Mouse (Mus musculus): ENCODE measurements at regions not wholly inside any gene's neighbourhood (a gene's known extent, or its start where the extent isn't known, plus 50 kb on each side); places are given as distances from the start of the nearest gene placed in this dataset.
A peak's percentile ranks its signal among the peaks of the same experiment; 100 is the strongest.

- no peak for DNase-seq (ENCODE audit: low spot score)
Measured at GRCm38 (mm10) chr11:31784332-31784901, 87.6 kb upstream of the Cpeb4 start.

- no peak for DNase-seq (ENCODE audit: low spot score)
Measured at GRCm38 (mm10) chr11:31785160-31785559, 86.9 kb upstream of the Cpeb4 start.

- DNase-seq (ENCODE audit: low spot score), result no peak
Measured at GRCm38 (mm10) chr11:31787376-31787775, 84.6 kb upstream of the Cpeb4 start.

- DNase-seq (ENCODE audit: low spot score), result no peak
Measured at GRCm38 (mm10) chr11:31787917-31788703, 83.9 kb upstream of the Cpeb4 start.

GRCm38 (mm10) chr11:31789967-31790366 lies 82.0 kb upstream of the Cpeb4 start:
- DNase-seq (ENCODE audit: low spot score), result no peak

GRCm38 (mm10) chr11:31791264-31791663 lies 80.7 kb upstream of the Cpeb4 start:
- DNase-seq (ENCODE audit: low spot score), result no peak

- no peak for DNase-seq (ENCODE audit: low spot score)
Measured at GRCm38 (mm10) chr11:31795084-31795483, 76.9 kb upstream of the Cpeb4 start.

- DNase-seq (ENCODE audit: low spot score), result no peak
Measured at GRCm38 (mm10) chr11:31796245-31796644, 75.8 kb upstream of the Cpeb4 start.

GRCm38 (mm10) chr11:31801575-31801974 lies 70.4 kb upstream of the Cpeb4 start:
- no peak for DNase-seq (ENCODE audit: low spot score)

GRCm38 (mm10) chr11:31803319-31803891 lies 68.6 kb upstream of the Cpeb4 start:
- DNase-seq (ENCODE audit: low spot score), result no peak

GRCm38 (mm10) chr11:31804518-31804917 lies 67.5 kb upstream of the Cpeb4 start:
- DNase-seq (ENCODE audit: low spot score), result no peak

- peak; percentile 35 for DNase-seq (ENCODE audit: low spot score)
Measured at GRCm38 (mm10) chr11:31807461-31808215, 64.4 kb upstream of the Cpeb4 start.

GRCm38 (mm10) chr11:31808216-31808838 lies 63.7 kb upstream of the Cpeb4 start:
- no peak for DNase-seq (ENCODE audit: low spot score)

- no peak for DNase-seq (ENCODE audit: low spot score)
Measured at GRCm38 (mm10) chr11:31810011-31810786, 61.8 kb upstream of the Cpeb4 start.

- DNase-seq (ENCODE audit: low spot score), result no peak
Measured at GRCm38 (mm10) chr11:31812215-31812614, 59.8 kb upstream of the Cpeb4 start.

GRCm38 (mm10) chr11:31814616-31815015 lies 57.4 kb upstream of the Cpeb4 start:
- DNase-seq (ENCODE audit: low spot score), result no peak

- no peak for DNase-seq (ENCODE audit: low spot score)
Measured at GRCm38 (mm10) chr11:31815855-31816488, 56.0 kb upstream of the Cpeb4 start.

- DNase-seq (ENCODE audit: low spot score), result no peak
Measured at GRCm38 (mm10) chr11:31818032-31818431, 54.0 kb upstream of the Cpeb4 start.

GRCm38 (mm10) chr11:31819964-31820363 lies 52.0 kb upstream of the Cpeb4 start:
- DNase-seq (ENCODE audit: low spot score), result no peak

GRCm38 (mm10) chr11:31821479-31822411 lies 50.3 kb upstream of the Cpeb4 start:
- DNase-seq (ENCODE audit: low spot score), result no peak
